Mouse (Mus musculus) heart, adult 2 months (tissue): ENCODE measurements at regions not wholly inside any gene's neighbourhood (a gene's known extent, or its start where the extent isn't known, plus 50 kb on each side); places are given as distances from the start of the nearest gene placed in this dataset.

Source experiments
- DNase-seq, 2 experiments: peaks; one replicate each; pipeline ENCODE4 v3.0.0; 2021
- H3K27ac ChIP-seq: fragments of 200-600 bp; 2 replicates; pipeline ENCODE4 v1.8.1; 2022
- H3K27me3 ChIP-seq: fragments of 200-500 bp; 2 replicates; pipeline ENCODE4 v1.6.1; 2012; ENCODE audit warnings: mild to moderate bottlenecking, low read length, inconsistent platforms, mixed read lengths; ENCODE audit not compliant: control insufficient read depth, insufficient read depth
- H3K36me3 ChIP-seq: fragments of 200-500 bp; 2 replicates; pipeline ENCODE4 v1.6.1; 2012; ENCODE audit warnings: low read length, inconsistent platforms; ENCODE audit not compliant: control insufficient read depth, insufficient read depth
- H3K4me1 ChIP-seq: fragments of 200-500 bp; 2 replicates; pipeline ENCODE4 v1.6.1; 2011; ENCODE audit warnings: low read length; ENCODE audit not compliant: control insufficient read depth, insufficient read depth
- H3K4me3 ChIP-seq: fragments of 200-600 bp; 2 replicates; pipeline ENCODE4 v1.8.1; 2022
- H3K79me2 ChIP-seq: fragments of 200-500 bp; replicated peaks from 2 replicates; pipeline ENCODE4 v1.6.1; 2012; ENCODE audit warnings: mild to moderate bottlenecking, inconsistent platforms, low read length, moderate library complexity, mixed read lengths; ENCODE audit not compliant: control insufficient read depth, insufficient read depth
- H3K9ac ChIP-seq: fragments of 200-500 bp; 2 replicates; pipeline ENCODE4 v1.6.1; 2012; ENCODE audit warnings: low read depth, mild to moderate bottlenecking, control low read depth, inconsistent platforms, low read length, mixed read lengths
- CTCF ChIP-seq: fragments of 200-600 bp; IDR thresholded peaks from 2 replicates; pipeline ENCODE4 v1.8.1; 2022; ENCODE audit warnings: antibody characterized with exemption, mild to moderate bottlenecking, moderate library complexity
- EP300 ChIP-seq: fragments of 200-500 bp; IDR thresholded peaks from 2 replicates; pipeline ENCODE4 v1.6.1; 2011; ENCODE audit warnings: low read depth, low read length, control low read depth; ENCODE audit not compliant: insufficient read depth
- POLR2A ChIP-seq: fragments of 200-500 bp; IDR thresholded peaks from 2 replicates; pipeline ENCODE4 v1.6.1; 2011; ENCODE audit warnings: mild to moderate bottlenecking, low read depth, low read length, control low read depth; ENCODE audit not compliant: insufficient read depth
- WGBS: fragments of 180-500 bp; shearing (Covaris S2); methylation state at CpG from one replicate; pipeline ENCODE4 v1.1.7; 2018; 5-methylcytosine and 5-hydroxymethylcytosine counted together
- intact Hi-C: fragments of 180-260 bp; cut with DNase I; formaldehyde crosslinking; loops from one replicate; pipeline ENCODE4 v1.15.1; 2025

DNA sequence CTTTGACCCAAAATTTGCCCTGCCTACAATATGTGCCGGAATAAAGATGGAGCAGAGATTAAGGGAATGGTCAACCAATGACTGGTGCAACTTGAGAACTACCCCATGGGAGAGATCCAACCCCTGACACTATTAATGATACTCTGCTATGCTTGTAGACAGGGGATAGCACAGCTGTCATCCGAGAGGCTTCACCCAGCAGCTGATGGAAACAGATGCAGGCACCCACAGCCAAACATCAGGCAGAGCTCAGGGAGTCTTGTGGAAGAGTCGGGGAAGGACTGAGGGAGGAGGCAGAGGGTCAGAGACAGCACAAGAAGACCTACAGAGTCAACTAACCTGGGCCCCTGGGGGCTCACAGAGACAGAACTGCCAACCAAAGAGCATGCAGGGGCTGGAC, 395.8 kb downstream of the Cd83 start:
- H3K27me3 ChIP-seq = no peaks in the 10 kb centered on the region
- peaks cover 5% of the 10 kb centered on the region for H3K4me1 ChIP-seq
- WGBS = 73% methylated on average over 3 of the region's 3 CpGs
- no peak overlapping the region for H3K9ac ChIP-seq
- intact Hi-C loops = no loop called here
- no peaks in the 10 kb centered on the region for H3K36me3 ChIP-seq
- H3K79me2 ChIP-seq = no peaks in the 10 kb centered on the region
- DNase-seq = no peak
- H3K27ac ChIP-seq = no peak overlapping the region
- TF ChIP-seq POLR2A (no peak), CTCF (no peak), EP300 (no peak)
- no peak overlapping the region for H3K4me3 ChIP-seq

DNA sequence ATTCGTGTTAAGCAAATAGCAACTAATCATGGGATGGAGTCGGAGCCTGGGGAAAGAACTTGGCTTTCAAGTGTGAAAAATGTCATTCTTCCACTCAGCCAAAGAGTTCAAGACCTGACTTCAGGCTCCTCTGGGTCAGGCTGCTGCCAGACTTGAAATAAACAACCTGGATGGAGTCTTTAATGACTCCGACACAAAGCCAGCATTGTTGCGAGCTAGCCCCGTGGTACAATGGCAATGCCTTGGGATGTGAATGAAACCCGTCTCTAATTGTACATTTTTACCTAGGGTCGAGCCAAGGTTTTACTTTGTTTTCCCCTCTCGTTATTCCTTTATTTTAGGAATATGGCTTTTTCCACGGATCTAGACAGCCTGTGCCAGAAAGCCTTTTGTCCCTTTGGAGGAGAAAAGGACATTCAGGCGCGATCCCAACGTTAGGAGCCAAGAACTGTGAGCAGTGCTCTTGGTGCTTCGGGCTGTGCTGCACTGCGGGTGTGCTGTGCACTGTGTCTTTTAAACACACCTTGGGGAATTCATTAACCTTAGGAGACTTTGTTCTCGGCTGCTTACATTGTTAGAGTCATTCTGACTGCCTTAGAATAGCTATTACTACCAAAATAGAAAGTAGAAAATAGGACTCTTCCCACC, 398.1 kb downstream of the Cd83 start:
- TF ChIP-seq CTCF = no peak
- no peak for TF ChIP-seq POLR2A
- TF ChIP-seq EP300 = no peak
- 54% methylated on average over 15 of the region's 15 CpGs for WGBS
- Histone ChIP-seq H3K79me2 (no peaks in the 10 kb centered on the region), H3K4me1 (peaks cover 5% of the 10 kb centered on the region), H3K9ac (no peak overlapping the region), H3K4me3 (no peak overlapping the region), H3K27ac (peak overlapping the region; percentile 21), H3K27me3 (no peaks in the 10 kb centered on the region), H3K36me3 (no peaks in the 10 kb centered on the region)
- peak; percentile 25 to 29 for DNase-seq
- intact Hi-C loops = no loop called here

DNA sequence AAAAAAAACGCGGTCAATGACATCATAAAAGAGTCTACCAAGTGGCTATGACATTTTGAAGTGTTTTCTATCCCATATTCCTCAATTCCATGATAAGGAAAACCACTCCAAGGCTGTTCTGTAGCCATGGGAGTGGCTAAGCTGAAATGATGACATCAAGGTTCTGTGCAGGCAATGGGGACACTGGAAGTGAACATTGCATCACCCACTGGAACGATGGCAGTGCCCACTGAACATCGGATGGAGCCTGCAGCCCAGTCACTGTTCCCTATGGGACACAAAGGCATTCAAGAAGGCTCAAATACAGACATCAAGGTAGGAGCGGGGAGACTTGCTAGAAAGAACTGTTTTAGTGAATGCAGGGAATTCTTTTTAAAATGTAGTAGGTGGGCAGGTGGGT, 410.8 kb downstream of the Cd83 start:
- no peaks in the 10 kb centered on the region for H3K4me1 ChIP-seq
- no peaks in the 10 kb centered on the region for H3K36me3 ChIP-seq
- no peak for TF ChIP-seq CTCF
- no peak for TF ChIP-seq EP300
- TF ChIP-seq POLR2A = no peak
- no peak overlapping the region for H3K27ac ChIP-seq
- DNase-seq = no peak
- WGBS = 87% methylated on average over 5 of the region's 5 CpGs
- H3K27me3 ChIP-seq = no peaks in the 10 kb centered on the region
- H3K79me2 ChIP-seq = no peaks in the 10 kb centered on the region
- no peak overlapping the region for H3K4me3 ChIP-seq
- intact Hi-C loops = no loop called here
- H3K9ac ChIP-seq = no peak overlapping the region

DNA sequence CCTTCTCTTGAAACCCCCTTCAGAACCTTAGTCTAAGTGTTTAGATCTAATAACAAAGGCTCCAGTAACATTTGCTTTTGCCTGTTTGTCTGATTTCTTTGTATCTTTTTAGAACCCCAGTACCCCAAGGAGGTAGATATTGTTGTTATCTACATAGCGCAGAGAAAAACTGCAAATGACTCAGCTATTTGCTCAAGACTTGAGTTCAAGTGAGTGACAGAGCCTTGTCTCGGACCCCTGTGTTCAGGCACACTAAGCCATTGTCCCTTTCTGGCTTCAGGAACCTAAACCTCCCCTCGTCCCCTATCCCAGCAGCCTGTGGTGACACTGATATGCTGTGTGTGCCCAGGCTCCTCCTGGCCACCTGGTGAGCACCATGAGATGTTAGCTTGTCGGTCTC, 421.5 kb downstream of the Cd83 start:
- no peak for DNase-seq
- Histone ChIP-seq H3K4me3 (no peak overlapping the region), H3K9ac (no peak overlapping the region), H3K4me1 (no peaks in the 10 kb centered on the region), H3K27ac (no peak overlapping the region), H3K27me3 (no peaks in the 10 kb centered on the region), H3K36me3 (no peaks in the 10 kb centered on the region), H3K79me2 (no peaks in the 10 kb centered on the region)
- 88% methylated on average over 4 of the region's 4 CpGs for WGBS
- intact Hi-C loops = no loop called here
- TF ChIP-seq POLR2A (no peak), EP300 (no peak), CTCF (no peak)

DNA sequence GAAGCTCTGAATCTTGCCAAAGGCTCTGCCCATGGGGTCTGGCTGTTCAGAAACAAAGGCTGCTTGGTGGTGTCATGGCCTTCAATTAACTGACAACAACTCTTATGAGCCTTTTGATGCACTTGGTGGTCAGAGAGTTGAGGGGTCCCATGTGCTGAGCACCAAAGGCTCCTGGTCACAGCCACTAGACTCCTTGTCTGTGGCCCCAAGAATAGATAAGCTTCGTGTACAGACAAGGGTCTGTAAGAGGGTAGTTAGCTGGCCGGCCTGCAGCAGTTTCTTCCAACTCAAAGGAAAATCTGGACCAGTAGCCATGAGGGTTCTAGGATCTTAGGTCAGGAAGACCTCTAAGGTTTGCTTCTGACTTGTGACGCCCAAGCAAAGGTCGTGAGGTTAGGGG, 421.9 kb downstream of the Cd83 start:
- Histone ChIP-seq H3K27ac (no peak overlapping the region), H3K4me3 (no peak overlapping the region), H3K27me3 (no peaks in the 10 kb centered on the region), H3K9ac (no peak overlapping the region), H3K4me1 (no peaks in the 10 kb centered on the region), H3K79me2 (no peaks in the 10 kb centered on the region), H3K36me3 (no peaks in the 10 kb centered on the region)
- TF ChIP-seq POLR2A (no peak), EP300 (no peak), CTCF (no peak)
- no peak for DNase-seq
- intact Hi-C loops = no loop called here
- 94% methylated on average over 4 of the region's 4 CpGs for WGBS

DNA sequence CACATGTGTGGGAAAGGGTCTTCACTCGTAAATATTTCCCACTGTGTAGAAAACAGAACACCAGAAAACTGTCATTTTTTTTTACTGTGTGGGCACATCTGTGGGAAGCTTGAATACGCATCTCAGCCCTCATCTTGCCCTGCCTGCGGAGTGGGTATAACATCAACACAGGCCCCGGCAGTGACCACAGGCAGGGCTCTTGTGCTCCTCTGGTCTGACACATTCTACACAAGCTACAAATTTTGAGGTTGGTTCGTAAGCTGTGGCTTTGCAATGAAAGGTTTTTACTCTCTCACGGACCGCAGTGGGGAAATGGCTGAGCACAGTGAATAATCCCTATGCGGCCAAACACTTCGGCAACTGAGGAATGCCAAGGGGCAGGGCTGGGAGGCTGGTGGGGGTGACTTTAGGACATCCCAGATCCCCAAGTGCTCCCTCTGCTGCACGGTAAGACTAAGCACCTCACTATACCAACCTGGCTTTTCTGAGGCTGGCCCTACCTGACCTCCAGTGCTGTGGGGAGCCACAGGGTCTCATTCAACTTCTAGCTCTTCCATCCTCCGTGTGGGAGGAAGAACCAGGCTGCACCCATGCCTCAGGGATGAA, 422.9 kb downstream of the Cd83 start:
- no peaks in the 10 kb centered on the region for H3K36me3 ChIP-seq
- TF ChIP-seq CTCF (peak; percentile 16; the same call in 1 of the 2 replicates), POLR2A (no peak), EP300 (no peak)
- WGBS = 74% methylated on average over 11 of the region's 11 CpGs
- no peak overlapping the region for H3K9ac ChIP-seq
- no peaks in the 10 kb centered on the region for H3K79me2 ChIP-seq
- no peak for DNase-seq
- intact Hi-C loops = no loop called here
- H3K4me1 ChIP-seq = no peaks in the 10 kb centered on the region
- H3K27me3 ChIP-seq = no peaks in the 10 kb centered on the region
- no peak overlapping the region for H3K27ac ChIP-seq
- H3K4me3 ChIP-seq = no peak overlapping the region
